Mouse (Mus musculus): Measurements from ENCODE around the gene Gfra4. TPM values are rescaled to one million over a fixed set of nuclear protein-coding genes. Genes with fewer than 3 reads are reported as not detected.

Gfra4 gene
- 39.2 and 43.6 TPM in 2 replicates for polyA plus RNA-seq (2012; rRNA removed)

DNA sequence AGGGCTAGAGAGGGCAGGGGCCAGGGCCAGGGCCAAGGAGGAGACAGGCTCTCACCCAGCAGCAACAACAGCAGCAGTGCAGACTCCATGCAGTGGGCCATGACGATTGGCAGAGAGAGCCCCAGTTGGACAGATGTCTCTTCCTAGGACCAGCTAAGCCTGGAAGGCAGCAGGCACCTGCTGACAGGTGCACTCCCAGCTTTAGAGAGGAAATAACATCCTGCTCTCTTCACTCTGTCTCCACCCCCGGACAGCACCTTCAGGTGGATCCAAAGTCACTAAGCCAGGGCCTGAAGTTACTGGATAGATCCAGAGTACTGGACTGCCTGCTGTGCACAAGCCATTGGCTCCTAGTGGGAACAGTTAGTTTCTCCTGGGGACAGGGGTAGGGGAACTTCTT is at the start of gene Gfra4:
Gene Gfra4, minus strand, starts transcription at position 101 of the 400 bp plus-strand sequence.

DNA sequence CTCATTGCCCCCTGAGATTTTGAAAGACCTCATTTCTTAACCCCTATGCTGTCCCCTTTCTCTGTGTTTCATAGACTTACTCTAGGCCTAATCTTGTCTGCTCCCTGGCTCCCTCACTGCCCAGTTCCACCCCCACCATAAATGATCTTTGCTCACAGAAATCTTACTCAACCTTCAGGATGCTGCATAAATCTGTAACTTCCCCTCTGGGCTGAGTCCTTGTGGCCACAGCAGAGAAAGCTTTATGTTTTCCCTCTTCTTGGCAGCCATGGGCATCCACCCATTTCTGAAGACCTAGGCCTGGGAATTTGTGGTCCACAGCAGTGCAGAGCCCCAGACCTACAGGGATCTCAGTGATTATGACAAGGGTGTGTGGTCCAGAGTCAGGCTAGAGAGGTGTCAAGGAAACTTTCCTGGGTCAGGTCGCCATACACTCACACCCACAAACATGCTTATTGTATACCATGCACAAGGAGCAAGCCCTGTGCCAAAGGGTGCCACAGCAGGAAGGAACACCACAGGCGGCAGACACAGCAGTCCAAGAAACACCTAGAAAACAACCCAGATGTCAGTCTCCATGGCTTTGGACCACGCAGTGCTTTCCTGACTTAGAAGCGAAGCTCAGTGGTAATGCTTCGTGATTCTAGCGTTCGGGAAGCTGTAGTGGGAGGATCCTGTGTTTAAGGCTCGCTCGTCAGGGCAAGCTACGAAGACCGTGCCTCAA is 43.9 kb upstream of the Gfra4 start, which contains the start of gene Siglec1:
Gene Siglec1, minus strand, starts transcription at position 99 of the 724 bp plus-strand sequence.

DNA sequence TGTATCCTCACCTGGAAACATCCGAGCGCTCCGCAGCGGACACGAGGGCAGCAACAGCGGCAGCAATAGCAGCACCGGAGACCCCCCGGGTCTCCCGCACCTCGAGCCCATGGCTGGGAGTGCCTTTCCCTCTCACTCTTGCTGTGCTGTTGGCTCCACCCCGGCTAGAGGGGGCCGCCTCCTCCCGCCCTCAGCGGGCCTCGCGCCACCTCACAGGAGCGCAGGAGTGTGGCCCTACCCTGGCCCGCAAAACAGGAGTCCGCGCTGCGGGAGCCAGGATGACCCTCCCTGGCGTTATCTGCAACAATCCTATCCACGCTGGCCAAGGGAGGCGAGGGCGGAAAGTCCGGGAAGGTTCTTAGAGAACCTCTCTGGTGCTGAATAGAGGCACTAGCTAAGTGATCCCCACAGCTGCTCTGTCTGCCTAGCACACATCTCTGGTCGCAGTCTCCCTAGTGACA is 20.5 kb upstream of the Gfra4 start, which contains the start of gene Adam33:
Gene Adam33, minus strand, starts transcription at position 411 of the 461 bp plus-strand sequence.

Other genes with a start within 250 kb of the Gfra4 start
- 67.6 and 71.0 TPM in 2 replicates for gene 4930402H24Rik, start 136.7 kb downstream of the Gfra4 start, polyA plus RNA-seq (2012; rRNA removed)
- gene Atrn, start 136.6 kb downstream of the Gfra4 start, polyA plus RNA-seq (2012; rRNA removed), result 25.7 and 26.7 TPM in 2 replicates
- 5.6 and 16.2 TPM in 2 replicates for gene Adam33, start 20.7 kb upstream of the Gfra4 start, polyA plus RNA-seq (2012; rRNA removed)
- 0.53 and 0.72 TPM in 2 replicates for gene Siglec1, start 43.7 kb upstream of the Gfra4 start, polyA plus RNA-seq (2012; rRNA removed)
- 9.1 and 15.7 TPM in 2 replicates for gene Hspa12b, start 84.2 kb upstream of the Gfra4 start, polyA plus RNA-seq (2012; rRNA removed)
- gene Gm11037, start 90.4 kb upstream of the Gfra4 start, polyA plus RNA-seq (2012; rRNA removed), result not detected in 2 replicates
- 100 and 105 TPM in 2 replicates for gene 1700037H04Rik, start 117.0 kb upstream of the Gfra4 start, polyA plus RNA-seq (2012; rRNA removed)
- gene Cenpb, start 137.0 kb upstream of the Gfra4 start, polyA plus RNA-seq (2012; rRNA removed), result 60.7 and 70.3 TPM in 2 replicates
- gene Cdc25b, start 143.9 kb upstream of the Gfra4 start, polyA plus RNA-seq (2012; rRNA removed), result 51.6 and 52.7 TPM in 2 replicates
- 29.3 and 35.6 TPM in 2 replicates for gene Spef1, start 144.2 kb upstream of the Gfra4 start, polyA plus RNA-seq (2012; rRNA removed)
- 32.8 and 34.3 TPM in 2 replicates for gene Ap5s1, start 164.0 kb upstream of the Gfra4 start, polyA plus RNA-seq (2012; rRNA removed)
- gene Mavs, start 191.0 kb upstream of the Gfra4 start, polyA plus RNA-seq (2012; rRNA removed), result 10.2 and 11.9 TPM in 2 replicates
- gene Pank2, start 219.4 kb upstream of the Gfra4 start, polyA plus RNA-seq (2012; rRNA removed), result 37.8 and 42.2 TPM in 2 replicates

Data from central nervous system, embryonic 14 days (tissue).